Mouse (Mus musculus): Measurements from ENCODE around the gene Dgat2.
A peak's percentile ranks its signal among the peaks of the same experiment; 100 is the strongest.

Gene Dgat2

GRCm38 (mm10) chr7:99182432-99183172, at the start of gene Dgat2:
TSS of gene Dgat2 (minus strand) at chr7:99182719.
- DNase-seq (ENCODE audit: low spot score) = peak; percentile 89

GRCm38 (mm10) chr7:99230061-99230747, 47.7 kb upstream of the Dgat2 start:
- DNase-seq (ENCODE audit: low spot score) = no peak

GRCm38 (mm10) chr7:99229411-99229810, 46.9 kb upstream of the Dgat2 start:
- peak; percentile 74 for DNase-seq (ENCODE audit: low spot score)

GRCm38 (mm10) chr7:99228825-99229224, 46.3 kb upstream of the Dgat2 start:
- no peak for DNase-seq (ENCODE audit: low spot score)

- no peak for DNase-seq (ENCODE audit: low spot score)
Observed at GRCm38 (mm10) chr7:99227267-99227666, 44.7 kb upstream of the Dgat2 start.

- no peak for DNase-seq (ENCODE audit: low spot score)
Observed at GRCm38 (mm10) chr7:99226662-99227061, 44.1 kb upstream of the Dgat2 start.

GRCm38 (mm10) chr7:99225421-99225820, 42.9 kb upstream of the Dgat2 start:
- DNase-seq (ENCODE audit: low spot score) = peak; percentile 66

- peak; percentile 6 for DNase-seq (ENCODE audit: low spot score)
Observed at GRCm38 (mm10) chr7:99224648-99225190, 42.2 kb upstream of the Dgat2 start.

GRCm38 (mm10) chr7:99224225-99224624, 41.7 kb upstream of the Dgat2 start:
- no peak for DNase-seq (ENCODE audit: low spot score)

- peak; percentile 76 for DNase-seq (ENCODE audit: low spot score)
Observed at GRCm38 (mm10) chr7:99217338-99218074, 35.0 kb upstream of the Dgat2 start.

- DNase-seq (ENCODE audit: low spot score) = peak; percentile 48
Observed at GRCm38 (mm10) chr7:99215347-99215855, 32.9 kb upstream of the Dgat2 start.

GRCm38 (mm10) chr7:99214621-99215185, 32.2 kb upstream of the Dgat2 start:
- DNase-seq (ENCODE audit: low spot score) = no peak

- no peak for DNase-seq (ENCODE audit: low spot score)
Observed at GRCm38 (mm10) chr7:99213686-99214085, 31.2 kb upstream of the Dgat2 start.

GRCm38 (mm10) chr7:99213056-99213455, 30.5 kb upstream of the Dgat2 start:
- DNase-seq (ENCODE audit: low spot score) = no peak

- DNase-seq (ENCODE audit: low spot score) = no peak
Observed at GRCm38 (mm10) chr7:99208704-99209103, 26.2 kb upstream of the Dgat2 start.

- no peak for DNase-seq (ENCODE audit: low spot score)
Observed at GRCm38 (mm10) chr7:99206364-99206763, 23.8 kb upstream of the Dgat2 start.

- no peak for DNase-seq (ENCODE audit: low spot score)
Observed at GRCm38 (mm10) chr7:99202163-99202562, 19.6 kb upstream of the Dgat2 start.

GRCm38 (mm10) chr7:99200290-99200689, 17.8 kb upstream of the Dgat2 start:
- no peak for DNase-seq (ENCODE audit: low spot score)

GRCm38 (mm10) chr7:99199451-99200175, 17.1 kb upstream of the Dgat2 start:
- DNase-seq (ENCODE audit: low spot score) = no peak

GRCm38 (mm10) chr7:99198811-99199210, 16.3 kb upstream of the Dgat2 start:
- no peak for DNase-seq (ENCODE audit: low spot score)

- no peak for DNase-seq (ENCODE audit: low spot score)
Observed at GRCm38 (mm10) chr7:99194511-99194910, 12.0 kb upstream of the Dgat2 start.
